Mouse (Mus musculus) neural tube, embryonic 11.5 days (tissue): Measurements from ENCODE around the gene Arih1. TPM values are rescaled to one million over a fixed set of nuclear protein-coding genes. Genes with fewer than 3 reads are reported as not detected.

Source experiments
- ATAC-seq: fragments of 200-750 bp; cut with Nextera tagmentation; 2 replicates; pipeline ENCODE4 v1.8.0; 2017; ENCODE audit warnings: moderate number of reproducible peaks, mild to moderate bottlenecking, moderate TSS enrichment, moderate library complexity; ENCODE audit not compliant: insufficient read depth, low FRiP score, low TSS enrichment
- DNase-seq: peaks from one replicate; pipeline ENCODE4 v3.0.0-alpha.2; 2015; ENCODE audit warnings: low spot score
- H3K27ac ChIP-seq: fragments of 300-500 bp; sonication (generic); 2 replicates; pipeline ENCODE4 v1.5.1; 2014; ENCODE audit warnings: low read depth, mild to moderate bottlenecking, low read length
- H3K27me3 ChIP-seq: fragments of 300-500 bp; sonication (generic); 2 replicates; pipeline ENCODE4 v1.6.1; 2014; ENCODE audit warnings: mild to moderate bottlenecking, low read length, mixed read lengths; ENCODE audit not compliant: control insufficient read depth, insufficient read depth
- H3K36me3 ChIP-seq: fragments of 300-500 bp; sonication (generic); 2 replicates; pipeline ENCODE4 v1.6.1; 2014; ENCODE audit warnings: mild to moderate bottlenecking, low read length, moderate library complexity, mixed read lengths; ENCODE audit not compliant: control insufficient read depth, insufficient read depth
- H3K4me1 ChIP-seq: fragments of 300-500 bp; sonication (generic); 2 replicates; pipeline ENCODE4 v1.6.1; 2014; ENCODE audit warnings: low read length, mixed read lengths; ENCODE audit not compliant: control insufficient read depth, insufficient read depth
- H3K4me2 ChIP-seq: fragments of 300-500 bp; sonication (generic); 2 replicates; pipeline ENCODE4 v1.6.1; 2014; ENCODE audit warnings: low read depth, mild to moderate bottlenecking, moderate library complexity
- H3K4me3 ChIP-seq: fragments of 300-500 bp; sonication (generic); 2 replicates; pipeline ENCODE4 v1.5.1; 2014; ENCODE audit warnings: low read depth, low read length
- H3K9ac ChIP-seq: fragments of 300-500 bp; sonication (generic); 2 replicates; pipeline ENCODE4 v1.6.1; 2014; ENCODE audit warnings: mild to moderate bottlenecking, low read length
- H3K9me3 ChIP-seq: fragments of 300-500 bp; sonication (generic); 2 replicates; pipeline ENCODE4 v1.6.1; 2016; ENCODE audit warnings: low read length; ENCODE audit not compliant: control insufficient read depth
- WGBS: fragments of 180-500 bp; shearing (Covaris S2); extraction: QIAGEN DNeasy Blood & Tissue Kit; methylation state at CpG from one replicate; pipeline ENCODE4 v1.1.7; 2014; 5-methylcytosine and 5-hydroxymethylcytosine counted together
- polyA plus RNA-seq: library from polyadenylated mRNA; unstranded; fragments of >200 nt; fragmentation: Nextera tagmentation; extraction: Ambion mirVana; gene quantifications from 2 replicates; pipeline ENCODE4 v1.2.1, GENCODE M21; 2014

Arih1 gene
- polyA plus RNA-seq, 1 experiment from 2014 or later = 18.5 TPM

- H3K9ac ChIP-seq = no peak overlapping the region
- no peak overlapping the region for H3K4me2 ChIP-seq
- ATAC-seq (no peak), DNase-seq (no peak)
- no peaks in the 10 kb centered on the region for H3K9me3 ChIP-seq
- peaks cover 5% of the 10 kb centered on the region; the same call in 1 of the 2 replicates for H3K4me1 ChIP-seq
- no peak overlapping the region for H3K4me3 ChIP-seq
- no peaks in the 10 kb centered on the region for H3K27me3 ChIP-seq
- H3K36me3 ChIP-seq = no peaks in the 10 kb centered on the region
- 41% methylated on average over 1 of the region's 1 CpGs for WGBS
- H3K27ac ChIP-seq = no peak overlapping the region
Measured at GRCm38 (mm10) chr9:59482419-59482818, 4.0 kb downstream of the Arih1 start.

DNA sequence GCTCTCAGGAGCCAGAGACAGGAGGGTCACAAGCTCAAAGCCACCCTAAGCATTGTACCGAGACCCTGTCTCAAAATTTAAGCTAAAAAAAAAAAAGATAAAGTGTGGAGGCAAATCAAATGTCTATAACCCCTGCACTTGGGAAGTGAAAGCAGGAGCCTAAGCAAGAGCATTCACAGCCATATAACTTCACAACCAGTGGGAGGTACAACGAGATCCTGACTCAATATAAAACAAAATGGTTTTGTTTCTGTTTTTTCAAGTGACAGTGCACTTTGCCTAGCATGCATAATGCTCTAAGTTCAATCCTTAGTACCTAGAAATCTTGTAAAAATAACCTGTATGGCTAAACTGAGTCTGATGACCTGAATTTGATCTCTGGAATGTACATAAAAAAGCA is 9.8 kb downstream of the Arih1 start:
- Histone ChIP-seq H3K27ac (no peak overlapping the region), H3K9me3 (no peaks in the 10 kb centered on the region), H3K4me2 (no peak overlapping the region), H3K36me3 (no peaks in the 10 kb centered on the region; the same call in 1 of the 2 replicates), H3K4me3 (no peak overlapping the region), H3K4me1 (no peaks in the 10 kb centered on the region), H3K27me3 (no peaks in the 10 kb centered on the region), H3K9ac (no peak overlapping the region)
- ATAC-seq (no peak), DNase-seq (no peak)
- WGBS = 92% methylated on average over 2 of the region's 2 CpGs

- no peaks in the 10 kb centered on the region for H3K9me3 ChIP-seq
- no peak overlapping the region for H3K4me3 ChIP-seq
- no peak overlapping the region for H3K9ac ChIP-seq
- no peaks in the 10 kb centered on the region for H3K4me1 ChIP-seq
- WGBS = 92% methylated on average over 1 of the region's 1 CpGs
- ATAC-seq (no peak), DNase-seq (no peak)
- H3K27ac ChIP-seq = no peak overlapping the region
- no peaks in the 10 kb centered on the region; the same call in 1 of the 2 replicates for H3K36me3 ChIP-seq
- no peaks in the 10 kb centered on the region for H3K27me3 ChIP-seq
- H3K4me2 ChIP-seq = no peak overlapping the region
Measured at GRCm38 (mm10) chr9:59474838-59475237, 11.6 kb downstream of the Arih1 start.

DNA sequence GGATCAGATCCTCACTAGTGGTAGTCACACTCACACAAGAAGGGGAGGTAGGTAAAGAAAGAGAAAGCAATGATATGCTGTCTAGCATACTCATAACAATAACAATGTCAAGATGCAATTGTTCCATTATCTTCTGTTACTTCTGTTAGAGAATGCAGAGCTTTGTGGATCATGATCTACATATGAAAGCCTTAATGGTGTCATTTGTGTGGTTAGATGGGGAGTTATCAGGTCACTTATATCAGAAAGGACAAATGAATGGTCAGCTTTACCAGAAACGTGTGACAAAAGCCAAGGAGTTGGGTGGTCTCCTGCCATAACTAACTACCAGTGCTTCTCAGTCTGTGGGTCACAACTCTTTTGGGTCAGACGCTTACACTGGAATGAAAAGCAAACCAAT is 13.2 kb downstream of the Arih1 start:
- no peak overlapping the region for H3K9ac ChIP-seq
- H3K9me3 ChIP-seq = no peaks in the 10 kb centered on the region
- H3K4me3 ChIP-seq = no peak overlapping the region
- DNase-seq (no peak), ATAC-seq (no peak)
- no peaks in the 10 kb centered on the region for H3K4me1 ChIP-seq
- no peaks in the 10 kb centered on the region for H3K27me3 ChIP-seq
- 78% methylated on average over 2 of the region's 2 CpGs for WGBS
- no peak overlapping the region for H3K4me2 ChIP-seq
- H3K36me3 ChIP-seq = no peaks in the 10 kb centered on the region; the same call in 1 of the 2 replicates
- H3K27ac ChIP-seq = no peak overlapping the region

DNA sequence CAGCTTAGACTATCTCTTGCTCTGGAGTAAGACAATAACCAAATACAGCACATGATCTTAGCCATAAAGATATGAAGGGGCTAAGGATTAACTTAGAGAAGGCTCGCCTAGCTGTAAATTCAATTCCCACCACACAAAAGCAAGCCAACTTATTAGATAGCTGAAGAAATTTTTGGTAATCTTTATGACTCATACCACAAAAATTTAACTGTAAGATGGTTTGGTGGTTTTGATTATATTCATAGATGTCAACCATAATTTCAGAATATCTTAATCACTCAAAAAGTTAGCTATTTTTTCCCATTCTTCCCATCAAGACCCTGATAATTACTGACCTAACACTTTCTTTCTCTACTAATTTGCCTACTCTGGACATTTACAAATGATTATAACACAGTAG is 17.0 kb downstream of the Arih1 start:
- Histone ChIP-seq H3K4me1 (no peaks in the 10 kb centered on the region), H3K4me2 (no peak overlapping the region), H3K27ac (no peak overlapping the region), H3K27me3 (no peaks in the 10 kb centered on the region), H3K9me3 (no peaks in the 10 kb centered on the region), H3K9ac (no peak overlapping the region), H3K4me3 (no peak overlapping the region), H3K36me3 (no peaks in the 10 kb centered on the region)
- DNase-seq (no peak), ATAC-seq (no peak)
- WGBS = 100% methylated on average over 1 of the region's 1 CpGs

DNA sequence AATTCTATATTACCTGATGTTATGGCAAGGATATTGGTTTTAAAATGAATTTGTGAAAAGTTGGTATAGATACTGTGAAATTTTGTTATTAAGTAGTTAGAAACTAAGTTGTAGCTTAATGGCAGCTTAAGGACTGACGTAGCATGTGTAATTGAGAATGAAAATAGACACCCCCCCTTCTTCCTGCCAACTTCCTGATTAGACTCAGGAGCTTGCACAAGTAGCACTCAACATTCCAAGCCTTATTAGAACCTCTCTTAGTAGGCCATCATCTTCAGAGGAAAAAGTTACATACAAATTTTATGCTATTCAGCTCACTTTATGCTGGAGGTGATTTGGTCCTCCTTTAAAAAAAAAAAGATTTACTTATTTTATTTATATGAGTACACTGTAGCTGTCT is 22.1 kb downstream of the Arih1 start:
- Histone ChIP-seq H3K27me3 (no peaks in the 10 kb centered on the region), H3K9me3 (no peaks in the 10 kb centered on the region), H3K4me1 (no peaks in the 10 kb centered on the region), H3K4me2 (no peak overlapping the region), H3K27ac (no peak overlapping the region), H3K9ac (no peak overlapping the region), H3K36me3 (no peaks in the 10 kb centered on the region), H3K4me3 (no peak overlapping the region)
- WGBS = 94% methylated on average over 1 of the region's 1 CpGs
- ATAC-seq = no peak
- DNase-seq = no peak

DNA sequence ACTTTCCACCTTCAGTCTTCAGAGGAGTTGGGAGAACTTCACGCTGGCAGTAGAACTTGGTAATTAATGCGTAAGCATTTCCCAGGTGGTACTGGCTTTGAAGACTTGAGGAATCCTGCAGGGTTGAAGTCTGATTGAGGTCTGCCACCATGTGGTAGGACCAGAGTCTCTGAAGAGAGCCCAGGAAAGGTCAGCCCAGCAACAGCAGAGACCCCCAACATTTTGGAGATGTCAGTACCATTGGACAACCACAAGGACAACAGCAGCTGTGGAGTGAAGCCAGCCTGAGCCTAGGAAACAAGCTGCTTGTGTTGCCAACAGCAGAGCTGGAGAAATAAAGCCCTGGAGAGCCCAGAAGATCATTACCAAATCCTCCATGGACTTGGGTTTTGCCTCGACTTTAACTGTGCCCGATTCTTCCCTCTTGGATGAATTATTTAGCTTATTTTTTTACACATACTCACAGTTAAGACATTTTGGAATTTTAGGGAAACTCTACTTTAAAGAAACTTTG is 27.4 kb downstream of the Arih1 start:
- ATAC-seq (no peak), DNase-seq (no peak)
- Histone ChIP-seq H3K4me2 (no peak overlapping the region), H3K4me1 (no peaks in the 10 kb centered on the region; the same call in 1 of the 2 replicates), H3K36me3 (no peaks in the 10 kb centered on the region), H3K27me3 (no peaks in the 10 kb centered on the region), H3K27ac (no peak overlapping the region), H3K4me3 (no peak overlapping the region), H3K9ac (no peak overlapping the region), H3K9me3 (no peaks in the 10 kb centered on the region)
- WGBS = 65% methylated on average over 4 of the region's 4 CpGs

- DNase-seq (no peak), ATAC-seq (no peak)
- no peaks in the 10 kb centered on the region; the same call in 1 of the 2 replicates for H3K4me1 ChIP-seq
- no peaks in the 10 kb centered on the region for H3K9me3 ChIP-seq
- H3K9ac ChIP-seq = no peak overlapping the region
- no peaks in the 10 kb centered on the region for H3K36me3 ChIP-seq
- no peak overlapping the region for H3K4me3 ChIP-seq
- H3K4me2 ChIP-seq = no peak overlapping the region
- WGBS = 91% methylated on average over 1 of the region's 1 CpGs
- no peaks in the 10 kb centered on the region for H3K27me3 ChIP-seq
- no peak overlapping the region for H3K27ac ChIP-seq
Measured at GRCm38 (mm10) chr9:59458416-59458815, 28.0 kb downstream of the Arih1 start.

DNA sequence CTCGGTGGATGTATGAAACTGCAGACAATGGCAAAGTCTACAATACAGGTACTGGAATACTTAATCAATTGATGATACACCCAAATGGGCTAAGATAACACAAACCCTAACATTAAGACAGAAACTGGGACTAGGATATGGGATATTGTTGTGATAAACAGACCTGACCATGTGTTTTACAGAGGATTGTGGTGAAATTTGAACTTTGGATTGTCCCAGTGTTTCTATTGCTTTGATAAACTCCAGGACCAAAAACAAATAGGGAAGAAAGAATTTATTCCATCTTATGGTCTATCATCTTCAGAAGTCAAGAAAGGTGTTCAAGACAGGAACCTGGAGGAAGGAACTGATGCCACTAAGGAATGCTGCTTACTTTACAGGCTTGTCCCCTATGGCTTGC is 28.7 kb downstream of the Arih1 start:
- DNase-seq (no peak), ATAC-seq (no peak)
- no peaks in the 10 kb centered on the region for H3K36me3 ChIP-seq
- H3K4me3 ChIP-seq = no peak overlapping the region
- H3K27me3 ChIP-seq = no peaks in the 10 kb centered on the region
- no peaks in the 10 kb centered on the region; the same call in 1 of the 2 replicates for H3K4me1 ChIP-seq
- no peak overlapping the region for H3K9ac ChIP-seq
- no peak overlapping the region for H3K4me2 ChIP-seq
- no peaks in the 10 kb centered on the region for H3K9me3 ChIP-seq
- WGBS = 97% methylated on average over 1 of the region's 1 CpGs
- H3K27ac ChIP-seq = no peak overlapping the region
